Mouse (Mus musculus) 3T3-L1 (cell line): ENCODE results near the gene Upk1a.

Experiments
- DNase-seq: peaks from one replicate; pipeline ENCODE4 v3.0.0-alpha.2; 2015; ENCODE audit warnings: low read depth, low spot score

Gene Upk1a

GRCm38 (mm10) chr7:30612654-30613402 lies at the start of gene Upk1a:
Gene Upk1a, minus strand, starts transcription at chr7:30612847.
- DNase-seq, result no peak

GRCm38 (mm10) chr7:30649591-30650540 lies 37.2 kb upstream of the Upk1a start, which contains the start of gene Rbm42:
Gene Rbm42, minus strand, starts transcription at chr7:30650317.
- DNase-seq, result peak; percentile 99

- DNase-seq, result no peak
Observed at GRCm38 (mm10) chr7:30639083-30639482, 26.4 kb upstream of the Upk1a start.

DNA sequence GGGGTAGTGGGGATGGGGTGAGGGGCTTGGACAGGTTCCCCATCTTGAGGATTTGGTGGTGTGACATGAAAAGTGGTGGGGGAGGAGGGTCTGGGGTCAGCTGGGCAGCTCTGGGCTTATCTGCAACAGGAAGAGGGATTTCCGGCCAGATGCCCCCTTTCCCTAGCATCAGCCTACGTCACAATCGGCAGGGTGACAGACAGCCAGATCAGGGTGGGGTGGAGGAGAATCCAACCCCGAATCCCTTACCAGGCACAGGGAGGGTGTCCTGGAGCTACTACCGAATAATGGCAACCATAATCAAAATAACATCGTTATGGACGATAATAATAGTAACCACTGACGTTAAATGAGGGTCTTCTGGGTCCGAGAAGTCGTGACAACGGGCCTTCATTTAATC lies 23.7 kb upstream of the Upk1a start:
- DNase-seq, result no peak

DNA sequence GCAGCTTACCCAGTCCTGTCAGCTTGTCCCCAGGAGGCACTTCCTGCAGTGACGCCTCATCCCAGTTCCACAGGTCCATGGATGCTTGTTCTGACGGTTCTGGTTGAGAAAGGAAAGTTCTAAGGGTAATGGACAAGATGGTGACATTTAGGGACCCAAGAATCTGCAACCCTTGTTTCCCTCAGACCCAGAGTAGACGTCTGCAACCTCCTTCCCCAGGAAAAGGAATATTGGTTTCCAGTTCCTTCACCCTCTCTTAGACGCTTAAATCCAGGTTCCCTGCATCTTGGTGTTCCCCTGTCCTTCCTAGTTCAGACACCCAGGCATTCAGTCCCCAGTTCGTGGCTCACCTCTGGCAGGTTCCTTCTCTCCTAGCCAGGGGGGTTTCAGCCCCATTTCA lies 23.1 kb upstream of the Upk1a start, which contains the start of gene Etv2:
TSS of gene Etv2 (minus strand) at position 101 of the 400 bp plus-strand sequence.
- DNase-seq, result no peak

DNA sequence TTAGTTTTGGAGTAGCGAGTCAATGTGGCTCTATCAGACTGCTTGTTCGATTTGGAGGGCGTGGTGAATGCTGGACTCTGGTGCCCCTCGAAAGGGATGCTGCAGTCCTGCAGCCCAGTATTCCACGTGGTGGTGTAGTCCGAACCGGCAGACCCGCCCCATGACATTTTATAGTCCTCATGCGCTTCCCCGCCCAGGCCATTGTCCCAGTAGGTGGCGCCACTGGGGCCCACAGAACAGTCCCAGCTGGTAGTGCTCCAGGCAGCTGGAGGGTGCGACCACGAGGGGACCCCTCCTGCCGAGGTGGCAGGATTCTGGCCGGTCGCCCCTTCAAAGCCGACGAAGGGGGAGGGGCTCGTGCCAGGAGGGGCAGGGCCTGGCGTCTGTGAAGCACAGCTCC lies 22.0 kb upstream of the Upk1a start:
- peak; percentile 16 for DNase-seq

DNA sequence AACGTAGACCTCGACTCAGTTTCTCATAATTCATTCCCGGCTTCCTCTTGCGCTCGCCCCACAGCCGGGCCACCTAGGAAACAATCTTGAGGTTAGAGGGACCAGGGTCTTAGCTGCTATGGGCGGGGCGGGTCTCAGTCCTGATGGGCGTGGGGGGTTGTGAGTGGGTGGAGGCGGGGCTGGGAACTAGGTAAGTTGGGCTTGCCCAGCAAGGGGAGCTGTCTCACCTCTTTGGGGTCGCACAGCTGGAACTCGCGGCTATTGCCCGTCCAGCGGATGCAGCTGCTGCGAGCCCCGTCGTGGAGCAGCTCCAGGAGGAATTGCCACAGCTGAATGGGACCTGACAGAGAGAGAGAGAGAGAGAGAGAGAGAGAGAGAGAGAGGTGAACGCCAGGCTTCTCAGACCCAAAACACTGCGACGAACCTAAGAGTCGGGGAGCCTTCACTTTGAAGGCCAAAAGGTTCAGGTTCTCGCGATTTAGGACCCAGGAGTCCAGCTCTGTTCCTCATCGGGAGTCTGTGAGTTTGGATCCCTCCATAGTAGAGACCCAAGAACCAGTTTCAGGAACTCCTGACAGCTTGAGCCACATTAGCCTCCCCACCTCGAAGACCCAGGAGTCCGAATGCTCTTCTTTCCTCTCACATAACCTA lies 21.2 kb upstream of the Upk1a start:
- no peak for DNase-seq

DNA sequence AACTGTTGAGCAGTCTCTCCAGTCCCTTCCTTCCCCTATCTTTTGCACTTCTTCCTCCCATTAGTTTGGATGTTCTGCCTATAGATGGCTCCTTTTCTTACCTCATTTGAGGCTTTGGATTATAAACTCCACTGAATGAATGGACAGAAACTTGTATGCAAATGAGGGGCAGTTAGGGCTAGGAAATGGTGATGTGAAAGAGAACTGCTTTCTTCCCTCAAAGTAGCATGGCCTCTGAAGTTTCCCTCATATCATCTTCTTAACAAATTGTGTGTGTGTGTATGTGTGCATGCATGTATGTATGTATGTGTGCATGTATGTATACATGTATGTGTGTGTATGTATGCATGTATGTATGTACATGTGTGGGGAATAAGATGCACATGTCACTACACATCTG lies 16.4 kb upstream of the Upk1a start:
- no peak for DNase-seq

DNA sequence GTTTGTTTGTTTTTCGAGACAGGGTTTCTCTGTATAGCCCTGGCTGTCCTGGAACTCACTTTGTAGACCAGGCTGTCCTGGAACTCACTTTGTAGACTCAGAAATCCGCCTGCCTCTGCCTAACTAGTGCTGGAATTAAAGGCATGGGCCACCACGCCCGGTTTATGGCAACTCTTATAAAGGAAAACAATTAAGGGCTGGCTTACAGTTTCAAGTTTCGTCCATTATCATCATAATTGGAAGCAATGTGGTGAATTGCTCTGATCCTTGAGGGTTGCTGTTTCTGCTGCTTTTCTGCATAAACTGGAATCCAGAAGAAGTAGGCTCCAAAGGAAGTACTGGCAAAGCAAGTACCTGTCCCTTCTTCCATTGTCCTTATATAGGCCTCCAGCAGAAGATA lies 14.0 kb upstream of the Upk1a start:
- DNase-seq, result no peak

GRCm38 (mm10) chr7:30625530-30626384 lies 13.1 kb upstream of the Upk1a start, which contains the start of gene Cox6b1:
Gene Cox6b1, minus strand, starts transcription at chr7:30626151.
- DNase-seq, result peak; percentile 84

- DNase-seq, result peak; percentile 61
Observed at GRCm38 (mm10) chr7:30619202-30619601, 6.6 kb upstream of the Upk1a start.

- DNase-seq, result no peak
Observed at GRCm38 (mm10) chr7:30618658-30619057, 6.0 kb upstream of the Upk1a start.

- DNase-seq, result no peak
Observed at GRCm38 (mm10) chr7:30615049-30615760, 2.6 kb upstream of the Upk1a start.

DNA sequence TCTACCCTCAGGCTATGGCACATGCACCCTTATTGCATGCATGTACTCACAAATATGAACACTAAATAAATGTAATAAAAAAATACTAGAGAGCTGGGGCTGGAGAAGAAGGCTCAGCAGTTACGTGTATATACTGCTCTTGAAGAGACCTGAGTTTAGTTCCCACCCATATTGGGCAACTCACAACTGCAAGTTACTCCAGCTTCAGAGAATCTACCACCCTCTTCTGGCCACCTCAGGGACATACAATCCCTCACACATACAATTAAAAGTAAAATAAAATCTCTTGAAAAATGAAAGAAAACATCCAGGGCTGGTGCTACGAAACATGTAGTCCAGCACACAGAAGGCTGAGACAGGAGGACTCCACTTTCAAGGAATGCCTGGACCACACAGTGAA lies 1.8 kb upstream of the Upk1a start:
- DNase-seq, result peak; percentile 70

- peak; percentile 55 for DNase-seq
Observed at GRCm38 (mm10) chr7:30613529-30614112, 974 bp upstream of the Upk1a start.

DNA sequence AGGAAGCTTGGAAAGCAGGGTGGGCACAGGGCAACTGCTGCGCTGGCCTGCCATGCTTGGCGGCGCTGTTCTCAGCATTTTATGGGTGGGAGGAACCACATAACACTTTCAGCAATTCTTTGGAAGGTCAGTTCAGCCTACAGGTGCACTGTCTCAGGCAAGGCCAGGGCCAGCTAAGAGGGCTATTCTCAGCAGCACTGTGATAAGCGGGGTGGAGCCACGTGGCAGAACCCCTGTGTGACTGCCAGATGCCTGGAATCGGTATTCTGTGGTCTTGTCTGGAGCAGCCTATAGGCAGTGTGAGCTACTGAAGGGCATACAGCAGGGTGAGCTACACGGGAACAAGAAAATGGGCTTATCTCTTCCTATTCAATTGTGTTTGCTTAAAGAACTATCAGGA lies 2.6 kb downstream of the Upk1a start:
- DNase-seq, result no peak

DNA sequence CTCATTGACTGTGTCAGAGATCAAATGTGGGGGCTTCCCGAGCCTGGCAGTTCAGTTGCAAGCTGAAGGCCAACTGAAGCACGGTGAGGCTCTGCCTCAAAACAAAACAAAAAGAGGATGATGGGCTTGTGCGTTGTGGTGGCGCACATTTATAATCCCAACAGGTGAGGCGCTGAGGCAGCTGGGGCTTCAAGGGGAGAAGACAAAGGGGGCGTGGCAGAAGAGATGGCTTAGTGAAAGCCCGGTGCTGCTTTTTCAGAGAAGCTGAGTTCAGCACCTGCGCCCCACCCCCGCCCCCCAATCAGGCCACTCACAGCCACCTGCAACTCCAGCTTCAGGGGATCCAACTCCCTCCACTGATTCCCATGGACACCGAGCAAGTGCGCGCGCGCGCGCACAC lies 4.2 kb downstream of the Upk1a start:
- DNase-seq, result no peak

DNA sequence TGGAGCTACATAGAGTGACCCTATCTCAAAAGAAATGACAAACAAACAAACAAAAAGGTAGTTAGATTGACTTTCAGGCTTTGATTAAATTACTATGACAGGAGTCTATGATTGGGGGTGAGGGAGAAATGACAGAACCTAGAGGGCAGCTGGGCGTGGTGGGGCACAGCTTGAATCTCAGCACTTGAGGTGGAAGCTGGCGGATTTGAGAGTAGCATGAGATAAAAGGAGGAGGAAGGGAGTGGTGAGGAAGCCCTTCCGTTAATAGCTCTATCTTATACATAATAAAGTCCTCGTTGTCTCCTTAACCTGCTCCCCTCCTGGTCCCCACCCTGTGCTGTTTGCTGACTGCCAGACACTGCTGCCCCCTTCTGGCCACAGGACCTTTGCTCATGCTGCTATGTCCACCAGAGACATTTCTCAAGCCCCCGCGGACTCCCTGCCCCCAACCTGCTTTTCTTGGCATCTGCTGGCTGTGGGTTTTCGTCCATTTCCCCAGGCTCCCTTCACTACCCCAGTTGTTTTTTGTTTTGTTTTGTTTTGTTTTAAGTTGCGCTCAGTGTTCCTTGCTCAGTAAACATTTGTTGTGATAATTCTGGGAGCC lies 4.8 kb downstream of the Upk1a start:
- peak; percentile 42 for DNase-seq

GRCm38 (mm10) chr7:30604944-30605343 lies 7.7 kb downstream of the Upk1a start:
- no peak for DNase-seq

DNA sequence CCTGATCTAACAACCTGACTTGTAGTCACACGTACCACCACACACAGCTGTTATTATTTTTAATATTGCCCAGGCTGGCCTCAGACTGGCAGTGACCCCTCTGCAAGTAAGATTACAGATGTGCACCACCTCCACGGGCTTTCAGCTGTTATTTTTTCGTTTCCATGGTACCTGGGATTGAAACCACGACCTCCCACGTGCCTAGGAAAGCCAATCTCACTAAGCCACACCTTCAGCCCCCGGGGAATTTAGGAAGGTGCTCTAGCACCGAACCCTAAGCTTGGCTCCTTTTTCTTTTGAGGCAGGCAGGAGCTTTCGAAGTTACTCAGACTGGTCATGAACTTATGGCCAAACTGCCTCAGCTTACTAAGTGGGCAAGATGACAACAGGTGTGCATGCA lies 8.2 kb downstream of the Upk1a start:
- no peak for DNase-seq
